Mouse (Mus musculus) midbrain, embryonic 13.5 days (tissue): Measurements from ENCODE around the gene Naaladl2. TPM values are rescaled to one million over a fixed set of nuclear protein-coding genes. Genes with fewer than 3 reads are reported as not detected.

Experiments
- ATAC-seq: fragments of 200-750 bp; cut with Nextera tagmentation; 2 replicates; pipeline ENCODE4 v1.8.0; 2017; ENCODE audit warnings: mild to moderate bottlenecking, moderate TSS enrichment, moderate library complexity
- H3K27ac ChIP-seq: fragments of 300-500 bp; sonication (generic); 2 replicates; pipeline ENCODE4 v1.5.1; 2015; ENCODE audit warnings: inconsistent platforms, mild to moderate bottlenecking, moderate library complexity
- H3K27me3 ChIP-seq: fragments of 300-500 bp; sonication (generic); 2 replicates; pipeline ENCODE4 v1.6.1; 2015; ENCODE audit warnings: mild to moderate bottlenecking, inconsistent platforms
- H3K36me3 ChIP-seq: fragments of 300-500 bp; sonication (generic); 2 replicates; pipeline ENCODE4 v1.6.1; 2015; ENCODE audit warnings: mild to moderate bottlenecking, inconsistent platforms
- H3K4me1 ChIP-seq: fragments of 300-500 bp; sonication (generic); replicated peaks from 2 replicates; pipeline ENCODE4 v1.6.1; 2015; ENCODE audit warnings: inconsistent platforms
- H3K4me2 ChIP-seq: fragments of 300-500 bp; sonication (generic); replicated peaks from 2 replicates; pipeline ENCODE4 v1.6.1; 2015; ENCODE audit warnings: moderate library complexity, mild to moderate bottlenecking, inconsistent platforms
- H3K4me3 ChIP-seq: fragments of 300-500 bp; sonication (generic); replicated peaks from 2 replicates; pipeline ENCODE4 v1.5.1; 2015; ENCODE audit warnings: mild to moderate bottlenecking, inconsistent platforms
- H3K9ac ChIP-seq: fragments of 300-500 bp; sonication (generic); replicated peaks from 2 replicates; pipeline ENCODE4 v1.6.1; 2015; ENCODE audit warnings: mild to moderate bottlenecking, inconsistent platforms
- H3K9me3 ChIP-seq: fragments of 300-500 bp; sonication (generic); 2 replicates; pipeline ENCODE4 v1.6.1; 2016; ENCODE audit warnings: mild to moderate bottlenecking, inconsistent platforms
- WGBS: fragments of 180-500 bp; shearing (Covaris S2); methylation state at CpG from one replicate; pipeline ENCODE4 v1.1.7; 2015; 5-methylcytosine and 5-hydroxymethylcytosine counted together
- polyA plus RNA-seq: library from polyadenylated mRNA; unstranded; fragments of >200 nt; fragmentation: Nextera tagmentation; extraction: Ambion mirVana; gene quantifications from 2 replicates; pipeline ENCODE4 v1.2.1, GENCODE M21; 2015

Gene Naaladl2
- polyA plus RNA-seq, 1 experiment from 2014 or later = 0.42 TPM

DNA sequence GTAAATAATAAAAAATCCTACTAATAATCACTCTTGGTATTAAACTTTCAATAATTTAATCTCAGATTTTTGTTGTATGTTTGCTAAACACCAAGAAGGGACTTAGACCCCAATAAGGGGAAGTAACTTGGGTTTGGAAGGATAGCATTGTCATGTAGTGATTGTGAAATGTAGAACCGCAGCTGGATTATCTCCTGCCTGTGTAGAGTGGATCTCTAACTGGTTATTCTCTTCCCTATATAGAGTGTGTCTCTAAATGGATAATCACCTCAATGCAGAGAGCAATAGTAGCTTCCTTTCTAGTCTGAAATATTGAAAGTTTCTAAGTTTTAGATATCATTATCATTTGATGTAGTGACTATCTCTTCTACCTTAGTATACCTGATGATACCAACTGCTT, 1001.3 kb downstream of the Naaladl2 start:
- H3K4me3 ChIP-seq = no peak overlapping the region
- no peak for ATAC-seq
- no peaks in the 10 kb centered on the region for H3K27me3 ChIP-seq
- no peak overlapping the region for H3K27ac ChIP-seq
- no peaks in the 10 kb centered on the region for H3K9me3 ChIP-seq
- no peaks in the 10 kb centered on the region for H3K4me1 ChIP-seq
- 95% methylated on average over 1 of the region's 1 CpGs for WGBS
- H3K4me2 ChIP-seq = no peak overlapping the region
- no peak overlapping the region for H3K9ac ChIP-seq
- H3K36me3 ChIP-seq = no peaks in the 10 kb centered on the region

DNA sequence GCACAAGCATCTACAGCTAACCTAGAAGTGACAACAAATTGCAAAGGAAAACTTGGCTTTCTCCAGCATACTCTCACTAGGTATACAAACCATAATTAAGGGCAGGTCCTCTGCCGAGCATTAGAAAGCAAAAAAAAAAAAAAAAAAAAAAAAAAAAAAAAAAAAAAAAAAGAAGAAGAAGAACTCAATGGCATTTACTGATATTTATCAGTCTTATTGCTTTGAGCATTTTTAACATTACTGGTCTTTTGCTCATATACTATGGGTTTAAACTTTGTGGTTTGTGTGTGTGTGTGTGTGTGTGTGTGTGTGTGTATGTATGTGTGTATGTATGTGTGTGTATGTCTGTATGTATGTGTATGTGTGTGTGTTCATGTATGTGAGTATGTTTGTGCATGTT, 1006.1 kb downstream of the Naaladl2 start:
- 93% methylated on average over 1 of the region's 1 CpGs for WGBS
- ATAC-seq = no peak
- H3K4me1 ChIP-seq = no peaks in the 10 kb centered on the region
- H3K9ac ChIP-seq = no peak overlapping the region
- no peak overlapping the region for H3K27ac ChIP-seq
- H3K9me3 ChIP-seq = no peaks in the 10 kb centered on the region
- no peaks in the 10 kb centered on the region for H3K36me3 ChIP-seq
- no peak overlapping the region for H3K4me2 ChIP-seq
- no peak overlapping the region for H3K4me3 ChIP-seq
- no peaks in the 10 kb centered on the region for H3K27me3 ChIP-seq

- 88% methylated on average over 1 of the region's 1 CpGs for WGBS
- ATAC-seq = no peak
- no peaks in the 10 kb centered on the region for H3K36me3 ChIP-seq
Measured at GRCm38 (mm10) chr3:24126200-24126599, 1017.9 kb downstream of the Naaladl2 start.

DNA sequence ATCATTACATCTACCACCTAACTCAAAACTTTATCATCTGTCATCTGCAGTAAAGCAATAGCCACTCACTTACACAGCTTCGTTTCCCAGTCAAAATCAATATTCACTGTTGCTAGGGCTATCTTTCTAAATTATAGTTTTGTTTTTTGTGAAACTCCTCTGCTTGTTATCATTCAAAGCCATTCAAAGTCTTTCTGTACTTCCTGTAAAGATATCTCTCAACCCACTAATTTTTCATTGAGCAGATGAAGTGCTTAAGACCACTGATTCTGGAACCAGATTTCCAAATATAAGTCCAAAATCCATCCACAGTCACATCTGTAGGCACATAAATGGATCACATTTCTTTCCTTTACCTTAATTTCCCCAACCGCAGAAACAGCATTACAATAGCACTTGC, 1020.0 kb downstream of the Naaladl2 start:
- Histone ChIP-seq H3K9ac (no peak overlapping the region), H3K27ac (no peak overlapping the region)
- WGBS = 89% methylated on average over 2 of the region's 2 CpGs

More at GRCm38 (mm10) chr3:24126200-24126599, 1017.9 kb downstream of the Naaladl2 start:
- Histone ChIP-seq H3K9ac (no peak overlapping the region), H3K4me1 (no peaks in the 10 kb centered on the region), H3K4me2 (no peak overlapping the region), H3K4me3 (no peak overlapping the region), H3K9me3 (no peaks in the 10 kb centered on the region), H3K27ac (no peak overlapping the region), H3K27me3 (no peaks in the 10 kb centered on the region)

GRCm38 (mm10) chr3:24118136-24118535, 1025.9 kb downstream of the Naaladl2 start:
- no peak overlapping the region for H3K9ac ChIP-seq

More for the DNA sequence above, 1020.0 kb downstream of the Naaladl2 start:
- no peak for ATAC-seq
- no peaks in the 10 kb centered on the region for H3K36me3 ChIP-seq
- no peaks in the 10 kb centered on the region for H3K27me3 ChIP-seq
- H3K4me1 ChIP-seq = no peaks in the 10 kb centered on the region
- H3K4me2 ChIP-seq = no peak overlapping the region
- H3K4me3 ChIP-seq = no peak overlapping the region
- H3K9me3 ChIP-seq = no peaks in the 10 kb centered on the region

DNA sequence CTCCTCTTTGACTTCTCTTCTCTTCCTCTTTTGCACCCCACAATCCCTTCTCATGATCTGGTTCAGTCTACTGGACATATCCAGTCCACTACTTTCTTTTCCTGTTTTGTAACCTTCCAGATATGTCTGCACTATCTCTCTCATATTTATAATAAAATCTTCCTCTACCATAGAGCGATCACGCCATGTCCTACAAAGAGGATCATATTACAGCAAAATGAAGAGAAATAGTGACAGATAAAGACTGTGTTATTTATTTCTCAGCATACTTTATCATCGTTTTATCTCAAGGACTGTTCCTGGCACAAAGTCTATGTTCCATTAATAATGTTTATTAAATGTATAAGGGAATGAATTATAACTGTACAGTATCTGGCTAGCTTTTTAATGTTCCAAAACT, 1029.2 kb downstream of the Naaladl2 start:
- Histone ChIP-seq H3K9ac (no peak overlapping the region), H3K4me2 (no peak overlapping the region), H3K27ac (no peak overlapping the region), H3K4me1 (no peaks in the 10 kb centered on the region), H3K27me3 (no peaks in the 10 kb centered on the region), H3K9me3 (no peaks in the 10 kb centered on the region), H3K4me3 (no peak overlapping the region), H3K36me3 (no peaks in the 10 kb centered on the region)
- ATAC-seq = no peak
- WGBS = 88% methylated on average over 3 of the region's 3 CpGs

More at GRCm38 (mm10) chr3:24118136-24118535, 1025.9 kb downstream of the Naaladl2 start:
- Histone ChIP-seq H3K4me1 (no peaks in the 10 kb centered on the region), H3K36me3 (no peaks in the 10 kb centered on the region), H3K4me2 (no peak overlapping the region), H3K27ac (no peak overlapping the region), H3K4me3 (no peak overlapping the region), H3K27me3 (no peaks in the 10 kb centered on the region), H3K9me3 (no peaks in the 10 kb centered on the region)
- no peak for ATAC-seq
- 90% methylated on average over 6 of the region's 6 CpGs for WGBS

GRCm38 (mm10) chr3:24113360-24113759, 1030.7 kb downstream of the Naaladl2 start:
- no peaks in the 10 kb centered on the region for H3K9me3 ChIP-seq
- no peaks in the 10 kb centered on the region for H3K27me3 ChIP-seq
- H3K4me2 ChIP-seq = no peak overlapping the region
- WGBS = 88% methylated on average over 2 of the region's 2 CpGs
- no peaks in the 10 kb centered on the region for H3K4me1 ChIP-seq
- H3K4me3 ChIP-seq = no peak overlapping the region
- no peak overlapping the region for H3K27ac ChIP-seq
- ATAC-seq = no peak
- H3K36me3 ChIP-seq = no peaks in the 10 kb centered on the region
- no peak overlapping the region for H3K9ac ChIP-seq

GRCm38 (mm10) chr3:24106391-24106790, 1037.7 kb downstream of the Naaladl2 start:
- 91% methylated on average over 1 of the region's 1 CpGs for WGBS
- no peaks in the 10 kb centered on the region for H3K36me3 ChIP-seq
- H3K4me1 ChIP-seq = no peaks in the 10 kb centered on the region
- H3K4me3 ChIP-seq = no peak overlapping the region
- H3K9ac ChIP-seq = no peak overlapping the region
- H3K27ac ChIP-seq = no peak overlapping the region
- H3K4me2 ChIP-seq = no peak overlapping the region
- no peaks in the 10 kb centered on the region for H3K27me3 ChIP-seq
- ATAC-seq = no peak
- H3K9me3 ChIP-seq = no peaks in the 10 kb centered on the region

GRCm38 (mm10) chr3:24079761-24080160, 1064.3 kb downstream of the Naaladl2 start:
- H3K36me3 ChIP-seq = no peaks in the 10 kb centered on the region
- H3K9ac ChIP-seq = no peak overlapping the region
- no peaks in the 10 kb centered on the region for H3K27me3 ChIP-seq
- H3K4me1 ChIP-seq = no peaks in the 10 kb centered on the region
- H3K9me3 ChIP-seq = no peaks in the 10 kb centered on the region
- no peak overlapping the region for H3K27ac ChIP-seq
- ATAC-seq = no peak
- no peak overlapping the region for H3K4me2 ChIP-seq
- WGBS = 43% methylated on average over 4 of the region's 4 CpGs
- H3K4me3 ChIP-seq = no peak overlapping the region

GRCm38 (mm10) chr3:24071169-24071797, 1072.8 kb downstream of the Naaladl2 start:
- 0 out of 2 replicates have a peak, but pooled peaks cover 2% of the 10 kb centered on the region for H3K4me1 ChIP-seq
- H3K4me2 ChIP-seq = no peak overlapping the region
- no peak overlapping the region for H3K9ac ChIP-seq
- H3K36me3 ChIP-seq = no peaks in the 10 kb centered on the region
- H3K4me3 ChIP-seq = no peak overlapping the region
- H3K27ac ChIP-seq = peak overlapping the region; percentile 36; the same call in 1 of the 2 replicates
- H3K9me3 ChIP-seq = no peaks in the 10 kb centered on the region
- no peaks in the 10 kb centered on the region for H3K27me3 ChIP-seq
- WGBS = 76% methylated on average over 3 of the region's 3 CpGs
- ATAC-seq = peak; percentile 43; the same call in 1 of the 2 replicates

DNA sequence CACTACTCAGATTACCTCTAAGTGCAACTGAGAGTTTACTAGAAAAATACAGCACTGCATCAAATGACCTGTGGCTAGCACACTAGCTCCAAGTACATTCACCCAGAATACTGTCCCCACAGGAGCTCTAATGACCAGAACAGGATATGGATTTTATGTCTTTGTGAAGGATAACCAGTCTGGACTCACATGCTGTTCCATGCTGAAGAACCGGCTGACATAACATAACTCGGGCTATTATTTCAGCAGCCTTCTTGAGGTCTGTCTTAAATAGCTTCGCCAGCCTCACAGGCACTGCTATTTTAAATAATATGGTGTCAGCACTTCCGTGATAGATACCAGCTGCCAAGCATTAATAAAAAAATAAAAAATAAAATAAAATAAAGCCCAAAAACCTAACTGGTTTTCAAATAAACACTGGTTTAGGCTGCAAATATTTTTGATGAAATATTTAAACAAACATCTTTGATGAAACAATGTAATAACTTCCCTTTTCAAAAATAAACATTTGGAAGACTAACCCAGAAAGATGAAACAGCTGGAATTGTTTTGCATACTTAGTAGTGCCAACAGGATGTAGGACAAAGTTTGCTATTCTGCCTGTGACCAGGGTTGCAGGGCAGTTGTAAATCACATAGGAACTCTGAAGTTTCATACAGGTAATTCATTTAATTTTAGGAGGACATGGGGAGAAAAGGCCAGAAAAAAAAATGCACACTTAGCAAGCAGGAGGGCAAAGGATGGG, 1073.5 kb downstream of the Naaladl2 start:
- Histone ChIP-seq H3K4me3 (no peak overlapping the region), H3K27ac (peak overlapping the region; percentile 36; the same call in 1 of the 2 replicates), H3K9me3 (no peaks in the 10 kb centered on the region), H3K9ac (no peak overlapping the region), H3K4me2 (no peak overlapping the region), H3K4me1 (0 out of 2 replicates have a peak, but pooled peaks cover 2% of the 10 kb centered on the region), H3K27me3 (no peaks in the 10 kb centered on the region), H3K36me3 (no peaks in the 10 kb centered on the region)
- ATAC-seq = no peak
- 79% methylated on average over 4 of the region's 4 CpGs for WGBS

GRCm38 (mm10) chr3:24048217-24048616, 1095.8 kb downstream of the Naaladl2 start:
- no peak for ATAC-seq

More at GRCm38 (mm10) chr3:24048217-24048616, 1095.8 kb downstream of the Naaladl2 start:
- H3K4me1 ChIP-seq = no peaks in the 10 kb centered on the region
- H3K27ac ChIP-seq = no peak overlapping the region
- no peak overlapping the region for H3K9ac ChIP-seq
- H3K27me3 ChIP-seq = no peaks in the 10 kb centered on the region
- no peaks in the 10 kb centered on the region for H3K36me3 ChIP-seq
- no peak overlapping the region for H3K4me3 ChIP-seq
- H3K9me3 ChIP-seq = no peaks in the 10 kb centered on the region
- H3K4me2 ChIP-seq = no peak overlapping the region
